Mouse (Mus musculus) heart, embryonic 12.5 days (tissue): ENCODE results near the gene Txnrd2. TPM values are rescaled to one million over a fixed set of nuclear protein-coding genes. Genes with fewer than 3 reads are reported as not detected.

Experiments
- ATAC-seq: fragments of 200-750 bp; cut with Nextera tagmentation; 2 replicates; pipeline ENCODE4 v1.8.0; 2017; ENCODE audit warnings: moderate TSS enrichment, moderate library complexity; ENCODE audit not compliant: insufficient number of reproducible peaks, low FRiP score
- H3K27ac ChIP-seq: fragments of 300-500 bp; sonication (generic); 2 replicates; pipeline ENCODE4 v1.5.1; 2016; ENCODE audit warnings: mild to moderate bottlenecking, moderate library complexity; ENCODE audit not compliant: poor library complexity, severe bottlenecking
- H3K27me3 ChIP-seq: fragments of 300-500 bp; sonication (generic); replicated peaks from 2 replicates; pipeline ENCODE4 v1.6.1; 2016; ENCODE audit warnings: mild to moderate bottlenecking, moderate library complexity
- H3K36me3 ChIP-seq: fragments of 300-500 bp; sonication (generic); 2 replicates; pipeline ENCODE4 v1.6.1; 2016; ENCODE audit warnings: mild to moderate bottlenecking, moderate library complexity
- H3K4me1 ChIP-seq: fragments of 300-500 bp; sonication (generic); replicated peaks from 2 replicates; pipeline ENCODE4 v1.6.1; 2016; ENCODE audit warnings: mild to moderate bottlenecking
- H3K4me2 ChIP-seq: fragments of 300-500 bp; sonication (generic); 2 replicates; pipeline ENCODE4 v1.6.1; 2016; ENCODE audit warnings: mild to moderate bottlenecking, moderate library complexity
- H3K4me3 ChIP-seq: fragments of 300-500 bp; sonication (generic); 2 replicates; pipeline ENCODE4 v1.5.1; 2016; ENCODE audit warnings: mild to moderate bottlenecking
- H3K9ac ChIP-seq: fragments of 300-500 bp; sonication (generic); 2 replicates; pipeline ENCODE4 v1.6.1; 2016; ENCODE audit warnings: mild to moderate bottlenecking, moderate library complexity
- H3K9me3 ChIP-seq: fragments of 300-500 bp; sonication (generic); replicated peaks from 2 replicates; pipeline ENCODE4 v1.6.1; 2016; ENCODE audit warnings: mild to moderate bottlenecking, moderate library complexity
- WGBS: fragments of 180-500 bp; shearing (Covaris S2); methylation state at CpG from one replicate; pipeline ENCODE4 v1.1.7; 2016; 5-methylcytosine and 5-hydroxymethylcytosine counted together
- polyA plus RNA-seq: library from polyadenylated mRNA; unstranded; fragments of >200 nt; fragmentation: Nextera tagmentation; extraction: Ambion mirVana; gene quantifications from 2 replicates; pipeline ENCODE4 v1.2.1, GENCODE M21; 2016

Txnrd2 gene
- polyA plus RNA-seq, 1 experiment from 2014 or later: 34.9 TPM

DNA sequence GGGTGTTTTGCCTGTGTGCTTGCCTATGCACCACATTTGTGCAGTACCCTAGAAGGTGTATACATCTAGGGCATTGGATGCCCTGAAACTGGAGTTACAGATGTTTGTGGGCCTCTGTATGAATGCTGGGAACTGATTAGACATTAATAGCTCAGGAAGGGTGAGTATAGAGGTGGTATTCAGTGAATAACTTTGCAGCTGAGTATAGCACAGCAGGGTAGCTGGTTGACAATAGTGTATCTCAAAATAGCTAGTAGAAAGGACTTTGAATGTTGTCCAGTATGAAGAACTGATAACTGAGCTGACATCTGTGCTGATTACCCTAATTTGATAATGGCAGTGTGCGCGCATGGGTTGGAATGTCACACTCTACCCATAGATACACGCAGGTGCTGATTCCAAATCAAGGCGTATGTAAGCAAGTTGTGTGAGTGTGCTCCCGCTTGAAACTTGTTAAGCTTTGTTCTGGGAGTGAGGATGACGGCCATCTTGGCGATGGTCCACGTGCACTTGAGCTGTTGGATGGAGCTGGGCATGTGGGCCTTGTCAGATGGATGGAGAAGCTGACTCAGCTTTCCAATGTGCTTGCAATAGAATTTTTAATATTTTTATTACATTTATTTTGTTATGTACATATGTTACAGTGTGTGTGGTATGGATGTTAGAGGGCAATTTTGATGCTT, 97.5 kb downstream of the Txnrd2 start:
- peak overlapping the region; percentile 16; the same call in 1 of the 2 replicates for H3K27ac ChIP-seq
- no peaks in the 10 kb centered on the region; the same call in 1 of the 2 replicates for H3K4me1 ChIP-seq
- H3K9ac ChIP-seq: no peak overlapping the region
- H3K36me3 ChIP-seq: no peaks in the 10 kb centered on the region
- no peaks in the 10 kb centered on the region for H3K27me3 ChIP-seq
- no peak for ATAC-seq
- no peak overlapping the region for H3K4me3 ChIP-seq
- H3K4me2 ChIP-seq: no peak overlapping the region
- WGBS: 64% methylated on average over 8 of the region's 8 CpGs
- peaks cover 3% of the 10 kb centered on the region; the same call in 1 of the 2 replicates for H3K9me3 ChIP-seq

DNA sequence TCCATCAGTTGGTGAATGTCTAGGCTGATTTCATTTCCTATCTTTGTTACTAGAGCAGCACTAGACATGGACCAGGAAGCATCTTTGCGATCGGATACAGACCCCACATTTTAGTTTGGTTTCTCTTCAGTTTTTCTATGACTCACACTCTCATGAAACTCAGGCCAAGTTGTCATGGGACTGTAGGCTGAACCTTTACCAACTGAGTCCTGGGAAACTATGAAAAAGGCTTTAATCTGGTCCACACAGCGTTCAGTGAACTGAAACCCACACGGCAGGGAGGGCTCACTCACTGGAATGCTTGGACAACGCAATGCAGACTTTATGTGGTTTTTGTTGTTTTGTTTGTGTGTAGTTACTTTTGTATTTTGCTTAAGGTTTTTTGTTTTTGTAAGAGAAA, 102.5 kb downstream of the Txnrd2 start:
- WGBS: 90% methylated on average over 5 of the region's 5 CpGs
- no peak overlapping the region for H3K4me2 ChIP-seq

More for the DNA sequence above, 102.5 kb downstream of the Txnrd2 start:
- Histone ChIP-seq H3K4me3 (no peak overlapping the region), H3K9ac (no peak overlapping the region), H3K27me3 (no peaks in the 10 kb centered on the region), H3K9me3 (peaks cover 9% of the 10 kb centered on the region), H3K4me1 (no peaks in the 10 kb centered on the region; the same call in 1 of the 2 replicates), H3K36me3 (no peaks in the 10 kb centered on the region), H3K27ac (no peak overlapping the region)
- ATAC-seq: no peak

Other genes starting within 250 kb of the Txnrd2 start
- gene Ccdc188, start 208.5 kb upstream of the Txnrd2 start, polyA plus RNA-seq: 0.14 and 0.15 TPM in 2 replicates
- 29.5 and 33.0 TPM in 2 replicates for gene Zdhhc8, start 191.2 kb upstream of the Txnrd2 start, polyA plus RNA-seq
- gene Trmt2a, start 177.7 kb upstream of the Txnrd2 start, polyA plus RNA-seq: 57.2 and 61.9 TPM in 2 replicates
- 512 and 519 TPM in 2 replicates for gene Ranbp1, start 177.7 kb upstream of the Txnrd2 start, polyA plus RNA-seq
- 1.2 and 1.7 TPM in 2 replicates for gene Gm49776, start 168.1 kb upstream of the Txnrd2 start, polyA plus RNA-seq
- 24.0 and 24.9 TPM in 2 replicates for gene Dgcr8, start 137.1 kb upstream of the Txnrd2 start, polyA plus RNA-seq
- gene Tango2, start 78.3 kb upstream of the Txnrd2 start, polyA plus RNA-seq: 48.4 and 50.3 TPM in 2 replicates
- 32.5 and 36.9 TPM in 2 replicates for gene Arvcf, start 78.2 kb upstream of the Txnrd2 start, polyA plus RNA-seq
- 88.2 and 90.8 TPM in 2 replicates for gene Comt, start 468 bp downstream of the Txnrd2 start, polyA plus RNA-seq
- gene Gnb1l, start 72.3 kb downstream of the Txnrd2 start, polyA plus RNA-seq: 7.8 and 8.0 TPM in 2 replicates
- gene Rtl10, start 72.5 kb downstream of the Txnrd2 start, polyA plus RNA-seq: 1.1 TPM in 2 replicates
- 0.13 and 0.67 TPM in 2 replicates for gene Tbx1, start 164.3 kb downstream of the Txnrd2 start, polyA plus RNA-seq
- 5.5 and 7.9 TPM in 2 replicates for gene Gp1bb, start 196.0 kb downstream of the Txnrd2 start, polyA plus RNA-seq
- gene Gm49601, start 200.0 kb downstream of the Txnrd2 start, polyA plus RNA-seq: 1.2 and 1.8 TPM in 2 replicates
- gene Sept5, start 203.6 kb downstream of the Txnrd2 start, polyA plus RNA-seq: 6.3 and 6.5 TPM in 2 replicates